14 mouse cellular contexts compared by ENCODE assay signal in the genomic region with DNA sequence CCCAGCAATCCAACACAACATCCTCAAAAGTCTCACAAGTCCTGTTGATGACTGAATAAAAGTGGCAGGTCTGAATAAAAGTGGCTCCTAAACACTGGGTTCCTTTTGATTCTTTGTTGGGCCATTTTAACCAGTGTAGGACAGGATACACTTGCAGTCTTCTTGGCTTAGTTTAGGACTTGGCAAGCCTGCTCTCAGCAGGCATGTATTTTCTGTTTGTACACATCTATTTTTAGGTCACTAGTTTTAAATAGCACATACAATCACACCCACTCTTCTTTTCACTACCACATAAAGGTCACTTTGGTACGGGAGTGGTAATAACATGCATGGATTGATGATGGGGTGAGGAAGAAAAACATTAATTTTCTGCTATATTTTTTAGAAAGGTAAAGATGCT. TPM values are rescaled to one million over a fixed set of nuclear protein-coding genes. Genes with fewer than 3 reads are reported as not detected.
DNase-seq lines count a peak whose midpoint lies in the region; ATAC-seq and TF ChIP-seq lines count a peak whose summit lies in the region.
"Had no signal": no experiment of that assay in that cellular context is flagged by ENCODE, and none has a peak within 500 bp of the region (broad histone marks: within the 10 kb centered on the region; RNA-seq: fewer than 3 reads in every experiment).

No protein-coding gene starts in this region.

- ATAC-seq in heart, embryonic 12.5 days (ENCODE audit: insufficient number of reproducible peaks, low FRiP score): no peak
- ATAC-seq in intestine, embryonic 15.5 days: no peak
- ATAC-seq: intestine, embryonic 16.5 days had no signal

- H3K9ac ChIP-seq in heart, embryonic 12.5 days: no peak overlapping the region
- H3K9ac ChIP-seq in intestine, embryonic 15.5 days: no peak overlapping the region
- H3K9ac ChIP-seq: limb, embryonic 15.5 days had no signal

- peak; percentile 56 for DNase-seq in gastrocnemius, adult 2 months
- no peak for DNase-seq in gastrocnemius, postnatal 36 days
- peak; percentile 8 for DNase-seq in gastrocnemius, postnatal 14 days
- no peak for DNase-seq in urinary bladder, postnatal 25 days (ENCODE audit: low spot score)
- DNase-seq: adrenal gland, adult 8-10 months; kidney, postnatal 14 days; lung, adult 18-20 months; lung, postnatal 36 days had no signal

- H3ac ChIP-seq in myocyte (ENCODE audit: control insufficient read depth, insufficient read length): no peak overlapping the region

- TF ChIP-seq POLR2A in myocyte (IDR thresholded peaks at IDR 0.05; ENCODE audit: insufficient read length, low read depth): no peak

- peak overlapping the region; percentile 90 for H3K27ac ChIP-seq in gastrocnemius, adult 2 months
- peak overlapping the region; percentile 48 for H3K27ac ChIP-seq in heart, embryonic 12.5 days (ENCODE audit: poor library complexity, severe bottlenecking)
- H3K27ac ChIP-seq in intestine, embryonic 15.5 days: no peak overlapping the region
- H3K27ac ChIP-seq: limb, embryonic 15.5 days; midbrain, embryonic 10.5 days had no signal

- H3K27me3 ChIP-seq in heart, embryonic 12.5 days (replicated peaks): no peaks in the 10 kb centered on the region
- no peaks in the 10 kb centered on the region for H3K27me3 ChIP-seq in myocyte (ENCODE audit: control insufficient read depth, insufficient read depth, insufficient read length)
- H3K27me3 ChIP-seq in intestine, embryonic 15.5 days (replicated peaks): no peaks in the 10 kb centered on the region
- H3K27me3 ChIP-seq: limb, embryonic 15.5 days had no signal

- H3K4me1 ChIP-seq in heart, embryonic 12.5 days (replicated peaks): no peaks in the 10 kb centered on the region
- no peaks in the 10 kb centered on the region for H3K4me1 ChIP-seq in intestine, embryonic 15.5 days (replicated peaks)
- H3K4me1 ChIP-seq: limb, embryonic 15.5 days; midbrain, embryonic 10.5 days had no signal

- no peaks in the 10 kb centered on the region for H3K36me3 ChIP-seq in heart, embryonic 12.5 days
- no peaks in the 10 kb centered on the region for H3K36me3 ChIP-seq in myocyte (ENCODE audit: control insufficient read depth, insufficient read depth)
- no peaks in the 10 kb centered on the region for H3K36me3 ChIP-seq in intestine, embryonic 15.5 days
- H3K36me3 ChIP-seq: limb, embryonic 15.5 days; midbrain, embryonic 10.5 days had no signal

- intact Hi-C loops in gastrocnemius, adult 2 months (cut with DNase I): no loop called here
- intact Hi-C loops in gastrocnemius, postnatal 36 days (cut with DNase I): no loop called here
- intact Hi-C loops in gastrocnemius, postnatal 14 days (cut with DNase I; ENCODE audit: low total_unique reads): no loop called here

- H3K9me3 ChIP-seq in heart, embryonic 12.5 days (replicated peaks): no peaks in the 10 kb centered on the region
- no peaks in the 10 kb centered on the region for H3K9me3 ChIP-seq in intestine, embryonic 15.5 days
- H3K9me3 ChIP-seq: limb, embryonic 15.5 days; midbrain, embryonic 10.5 days had no signal

- TF ChIP-seq CTCF in gastrocnemius, adult 2 months (IDR thresholded peaks at IDR 0.05): no peak

- H3K79me2 ChIP-seq in myocyte (ENCODE audit: control insufficient read depth, insufficient read depth): no peaks in the 10 kb centered on the region

- no peak overlapping the region for H3K4me2 ChIP-seq in heart, embryonic 12.5 days
- H3K4me2 ChIP-seq in myocyte (ENCODE audit: low read depth): peak overlapping the region; percentile 20
- no peak overlapping the region for H3K4me2 ChIP-seq in intestine, embryonic 15.5 days (replicated peaks)
- H3K4me2 ChIP-seq: limb, embryonic 15.5 days had no signal

- 40% methylated on average over 1 of the region's 1 CpGs for WGBS in heart, embryonic 12.5 days
- WGBS in intestine, embryonic 15.5 days: 72% methylated on average over 1 of the region's 1 CpGs

- peak overlapping the region; percentile 32 for H3K4me3 ChIP-seq in gastrocnemius, adult 2 months
- H3K4me3 ChIP-seq in heart, embryonic 12.5 days: no peak overlapping the region
- no peak overlapping the region for H3K4me3 ChIP-seq in myocyte
- no peak overlapping the region for H3K4me3 ChIP-seq in intestine, embryonic 15.5 days (replicated peaks)
- H3K4me3 ChIP-seq: limb, embryonic 15.5 days; midbrain, embryonic 10.5 days had no signal

TF ChIP-seq in myocyte, 11 proteins besides CTCF, POLR2A, EP300 and RAD21:
- no peak for TF ChIP-seq POLR2AphosphoS2 (IDR thresholded peaks at IDR 0.05; ENCODE audit: insufficient read length, low read depth)
- TF ChIP-seq CEBPB (IDR thresholded peaks at IDR 0.05; ENCODE audit: insufficient read depth, poor library complexity, severe bottlenecking): no peak
- TF ChIP-seq TCF12 (IDR thresholded peaks at IDR 0.05; ENCODE audit: insufficient read depth, poor library complexity, severe bottlenecking): no peak
- TF ChIP-seq MYOD1 (IDR thresholded peaks at IDR 0.05; ENCODE audit: control insufficient read depth in 1 of 3, insufficient read length in 2 of 3, low read depth in 2 of 3): no peak
- no peak for TF ChIP-seq E2F4 (IDR thresholded peaks at IDR 0.05; ENCODE audit: insufficient read depth)
- TF ChIP-seq REST (IDR thresholded peaks at IDR 0.05; ENCODE audit: insufficient read depth, insufficient read length): no peak
- no peak for TF ChIP-seq MAX (IDR thresholded peaks at IDR 0.05; ENCODE audit: low read depth)
- TF ChIP-seq MYOG (IDR thresholded peaks at IDR 0.05; ENCODE audit: control insufficient read depth in 1 of 3, insufficient read depth in 1 of 3, insufficient read length in 2 of 3, low read depth in 2 of 3): no peak

RNA-seq across cellular contexts. Expression of gene Psme4, which starts 50.7 kb away (rescaled TPM):
- total RNA-seq in gastrocnemius, adult 2 months (2021): 100 to 1,000 TPM; 145 to 206 TPM
- total RNA-seq in gastrocnemius, postnatal 36 days (2021): 100 to 1,000 TPM; 152 to 161 TPM
- 10 to 100 TPM; 79.1 to 91.1 TPM for total RNA-seq in gastrocnemius, postnatal 14 days (2021)
- polyA plus RNA-seq in heart, embryonic 12.5 days (2016; fragmentation: Nextera tagmentation; extraction: Ambion mirVana): 18.9 and 20.4 TPM in 2 replicates
- polyA plus RNA-seq in myocyte (2012; fragmentation: generic; extraction: Trizol): 15.9 TPM
- polyA plus RNA-seq in intestine, embryonic 15.5 days (2015; fragmentation: Nextera tagmentation; extraction: Ambion mirVana): 16.4 and 17.5 TPM in 2 replicates

Comparison
In these comparisons a context has a peak if more than half of its experiments do, and no peak if none do; other contexts are left out.
1. DNase-seq: peak in gastrocnemius, adult 2 months (single experiment) and gastrocnemius, postnatal 14 days (single experiment); none in gastrocnemius, postnatal 36 days (0 of 2) and urinary bladder, postnatal 25 days (single experiment).